ENCODE assay signal across 9 mouse cellular contexts in genomic region chr2:157259720-157260119, GRCm38 (mm10). TPM values are rescaled to one million over a fixed set of nuclear protein-coding genes. Genes with fewer than 3 reads are reported as not detected.
DNase-seq lines count a peak whose midpoint lies in the region; ATAC-seq and TF ChIP-seq lines count a peak whose summit lies in the region.
"Had no signal": no experiment of that assay in that cellular context is flagged by ENCODE, and none has a peak within 500 bp of the region (broad histone marks: within the 10 kb centered on the region; RNA-seq: fewer than 3 reads in every experiment).

No protein-coding gene starts in this region.

- no peak overlapping the region for H3K9ac ChIP-seq in midbrain, embryonic 14.5 days (replicated peaks; ENCODE audit: low read length)
- H3K9ac ChIP-seq in midbrain, embryonic 15.5 days = no peak overlapping the region
- H3K9ac ChIP-seq in embryonic facial prominence, embryonic 14.5 days (ENCODE audit: low read depth, low read length) = no peak overlapping the region
- H3K9ac ChIP-seq in liver, embryonic 14.5 days (replicated peaks) = no peak overlapping the region
- H3K9ac ChIP-seq: heart, embryonic 15.5 days had no signal

- ATAC-seq in midbrain, embryonic 14.5 days (ENCODE audit: low FRiP score, low TSS enrichment) = no peak
- no peak for ATAC-seq in midbrain, embryonic 15.5 days (replicated peaks)
- no peak for ATAC-seq in embryonic facial prominence, embryonic 14.5 days (ENCODE audit: low read depth)
- peak; percentile 60 for ATAC-seq in liver, embryonic 14.5 days (ENCODE audit: insufficient read depth)

- no peak overlapping the region for H3K4me3 ChIP-seq in midbrain, embryonic 14.5 days (replicated peaks; ENCODE audit: low read depth, low read length)
- H3K4me3 ChIP-seq in midbrain, embryonic 15.5 days = no peak overlapping the region
- no peak overlapping the region for H3K4me3 ChIP-seq in embryonic facial prominence, embryonic 14.5 days (ENCODE audit: low read depth, low read length)
- no peak overlapping the region for H3K4me3 ChIP-seq in liver, embryonic 14.5 days (ENCODE audit: insufficient read depth in 1 of 2, low read depth in 2 of 2, low read length in 2 of 2)
- H3K4me3 ChIP-seq: heart, embryonic 15.5 days had no signal

- WGBS in midbrain, embryonic 14.5 days = 4% methylated on average over 5 of the region's 5 CpGs
- 1% methylated on average over 5 of the region's 5 CpGs for WGBS in midbrain, embryonic 15.5 days
- WGBS in embryonic facial prominence, embryonic 14.5 days = 5% methylated on average over 5 of the region's 5 CpGs
- WGBS in liver, embryonic 14.5 days (ENCODE audit: insufficient replicate concordance) = 2% methylated on average over 5 of the region's 5 CpGs

- no peaks in the 10 kb centered on the region for H3K36me3 ChIP-seq in midbrain, embryonic 14.5 days (ENCODE audit: control insufficient read depth, insufficient read depth, low read length)
- no peaks in the 10 kb centered on the region for H3K36me3 ChIP-seq in midbrain, embryonic 15.5 days (replicated peaks)
- H3K36me3 ChIP-seq in embryonic facial prominence, embryonic 14.5 days (ENCODE audit: control insufficient read depth, insufficient read depth, low read length) = no peaks in the 10 kb centered on the region
- no peaks in the 10 kb centered on the region for H3K36me3 ChIP-seq in liver, embryonic 14.5 days (replicated peaks; ENCODE audit: control insufficient read depth, insufficient read depth, low read depth)
- H3K36me3 ChIP-seq: heart, embryonic 15.5 days had no signal

- no peak overlapping the region for H3K4me2 ChIP-seq in midbrain, embryonic 14.5 days (ENCODE audit: low read length)
- H3K4me2 ChIP-seq in midbrain, embryonic 15.5 days = no peak overlapping the region
- no peak overlapping the region for H3K4me2 ChIP-seq in embryonic facial prominence, embryonic 14.5 days (ENCODE audit: low read depth, low read length)
- H3K4me2 ChIP-seq in liver, embryonic 14.5 days (ENCODE audit: low read depth) = no peak overlapping the region
- H3K4me2 ChIP-seq: heart, embryonic 15.5 days had no signal

- no peaks in the 10 kb centered on the region for H3K4me1 ChIP-seq in midbrain, embryonic 14.5 days (ENCODE audit: control insufficient read depth, insufficient read depth, low read length)
- no peaks in the 10 kb centered on the region for H3K4me1 ChIP-seq in midbrain, embryonic 15.5 days
- no peaks in the 10 kb centered on the region for H3K4me1 ChIP-seq in embryonic facial prominence, embryonic 14.5 days (ENCODE audit: control insufficient read depth, insufficient read depth, low read length)
- no peaks in the 10 kb centered on the region; a peak in 1 of 4 replicates for H3K4me1 ChIP-seq in liver, embryonic 14.5 days (replicated peaks; ENCODE audit: control insufficient read depth in 2 of 2, insufficient read depth in 2 of 2, low read length in 1 of 2)
- H3K4me1 ChIP-seq: heart, embryonic 15.5 days had no signal

- H3K9me3 ChIP-seq in midbrain, embryonic 14.5 days (ENCODE audit: control insufficient read depth, low read length) = no peaks in the 10 kb centered on the region
- no peaks in the 10 kb centered on the region for H3K9me3 ChIP-seq in midbrain, embryonic 15.5 days
- no peaks in the 10 kb centered on the region for H3K9me3 ChIP-seq in embryonic facial prominence, embryonic 14.5 days (ENCODE audit: control insufficient read depth, low read length)
- H3K9me3 ChIP-seq in liver, embryonic 14.5 days (ENCODE audit: control insufficient read depth, low read length) = no peaks in the 10 kb centered on the region
- H3K9me3 ChIP-seq: heart, embryonic 15.5 days had no signal

- H3K27me3 ChIP-seq in midbrain, embryonic 14.5 days (ENCODE audit: control insufficient read depth, insufficient read depth, low read length) = no peaks in the 10 kb centered on the region
- no peaks in the 10 kb centered on the region for H3K27me3 ChIP-seq in midbrain, embryonic 15.5 days (replicated peaks)
- no peaks in the 10 kb centered on the region for H3K27me3 ChIP-seq in embryonic facial prominence, embryonic 14.5 days (replicated peaks; ENCODE audit: control insufficient read depth, insufficient read depth, low read length)
- no peaks in the 10 kb centered on the region for H3K27me3 ChIP-seq in liver, embryonic 14.5 days (ENCODE audit: control insufficient read depth, insufficient read depth, low read length)
- H3K27me3 ChIP-seq: heart, embryonic 15.5 days had no signal

- H3K27ac ChIP-seq in midbrain, embryonic 14.5 days (replicated peaks; ENCODE audit: low read depth, low read length) = no peak overlapping the region
- H3K27ac ChIP-seq in midbrain, embryonic 15.5 days = no peak overlapping the region
- H3K27ac ChIP-seq in embryonic facial prominence, embryonic 14.5 days (replicated peaks; ENCODE audit: low read depth, low read length) = no peak overlapping the region
- no peak overlapping the region for H3K27ac ChIP-seq in liver, embryonic 14.5 days
- H3K27ac ChIP-seq: heart, embryonic 15.5 days had no signal

- DNase-seq in midbrain, embryonic 14.5 days = peak; percentile 77
- DNase-seq in adrenal gland, adult 18-20 months (ENCODE audit: low spot score in 2 of 2) = peak; percentile 52 to 64
- peak; percentile 38 for DNase-seq in embryonic facial prominence, embryonic 14.5 days (ENCODE audit: low spot score)
- DNase-seq in kidney, postnatal 25 days = peak; percentile 64 to 70
- peak; percentile 29 to 44 (median 30) for DNase-seq in liver, embryonic 14.5 days (ENCODE audit: low read depth in 3 of 3, low spot score in 3 of 3)
- DNase-seq in right cerebral cortex, postnatal 10 days (ENCODE audit: low spot score in 2 of 2) = peak; percentile 69 to 80
- peak; percentile 57 for DNase-seq in yolk sac, embryonic 10.5 days (ENCODE audit: low spot score)

- TF ChIP-seq EP300 in liver, embryonic 14.5 days (IDR thresholded peaks at IDR 0.05; ENCODE audit: low read depth) = no peak

- TF ChIP-seq CTCF in liver, embryonic 14.5 days (IDR thresholded peaks at IDR 0.05; ENCODE audit: low read depth) = peak; percentile 85

RNA-seq across cellular contexts. Expression of gene Rpn2, which starts 19.1 kb away (rescaled TPM):
- polyA plus RNA-seq in midbrain, embryonic 14.5 days (2014; fragmentation: Nextera tagmentation; extraction: Ambion mirVana) = 167 and 194 TPM in 2 replicates
- polyA plus RNA-seq in midbrain, embryonic 15.5 days (2015; fragmentation: Nextera tagmentation; extraction: Ambion mirVana) = 215 and 218 TPM in 2 replicates
- total RNA-seq in adrenal gland, adult 18-20 months (2021) = 100 to 1,000 TPM; 254 to 289 TPM
- polyA plus RNA-seq in embryonic facial prominence, embryonic 14.5 days (2014; fragmentation: Nextera tagmentation; extraction: Ambion mirVana) = 310 and 342 TPM in 2 replicates
- polyA plus RNA-seq in liver, embryonic 14.5 days (2012; rRNA removed) = 95.9 and 98.5 TPM in 2 replicates
- 128 and 140 TPM in 2 replicates for polyA plus RNA-seq in liver, embryonic 14.5 days (2014; fragmentation: Nextera tagmentation; extraction: Ambion mirVana)

RNA-seq across cellular contexts. Expression of gene Mroh8, which starts 19.6 kb away (rescaled TPM):
- 0.33 and 0.53 TPM in 2 replicates for polyA plus RNA-seq in midbrain, embryonic 14.5 days (2014; fragmentation: Nextera tagmentation; extraction: Ambion mirVana)
- 0.50 and 0.74 TPM in 2 replicates for polyA plus RNA-seq in midbrain, embryonic 15.5 days (2015; fragmentation: Nextera tagmentation; extraction: Ambion mirVana)
- total RNA-seq in adrenal gland, adult 18-20 months (2021) = under 1 TPM; 0.35 to 0.76 TPM
- polyA plus RNA-seq in embryonic facial prominence, embryonic 14.5 days (2014; fragmentation: Nextera tagmentation; extraction: Ambion mirVana) = 0.12 and 0.29 TPM in 2 replicates
- polyA plus RNA-seq in liver, embryonic 14.5 days (2012; rRNA removed) = 0.08 and 0.11 TPM in 2 replicates
- polyA plus RNA-seq in liver, embryonic 14.5 days (2014; fragmentation: Nextera tagmentation; extraction: Ambion mirVana) = 0.05 and 0.08 TPM in 2 replicates

RNA-seq across cellular contexts. Expression of gene Rbl1, which starts 55.4 kb away (rescaled TPM):
- 6.7 and 10.8 TPM in 2 replicates for polyA plus RNA-seq in midbrain, embryonic 14.5 days (2014; fragmentation: Nextera tagmentation; extraction: Ambion mirVana)
- 6.2 and 6.3 TPM in 2 replicates for polyA plus RNA-seq in midbrain, embryonic 15.5 days (2015; fragmentation: Nextera tagmentation; extraction: Ambion mirVana)
- 1 to 10 TPM; 2.8 to 3.7 TPM for total RNA-seq in adrenal gland, adult 18-20 months (2021)
- 16.1 and 17.7 TPM in 2 replicates for polyA plus RNA-seq in embryonic facial prominence, embryonic 14.5 days (2014; fragmentation: Nextera tagmentation; extraction: Ambion mirVana)
- polyA plus RNA-seq in liver, embryonic 14.5 days (2012; rRNA removed) = 9.9 and 14.4 TPM in 2 replicates
- 19.8 and 21.6 TPM in 2 replicates for polyA plus RNA-seq in liver, embryonic 14.5 days (2014; fragmentation: Nextera tagmentation; extraction: Ambion mirVana)
